Mouse (Mus musculus) kidney, adult 2 months (tissue): Measurements from ENCODE around the gene Emcn.

Source experiments
- CTCF ChIP-seq: fragments of 200-500 bp; conservative IDR thresholded peaks from 2 replicates; pipeline ENCODE4 v1.5.1; 2011; ENCODE audit warnings: low read depth, mild to moderate bottlenecking, control low read depth, low read length, moderate library complexity, mixed read lengths; ENCODE audit not compliant: insufficient read depth, insufficient read length
- POLR2A ChIP-seq: fragments of 200-500 bp; IDR thresholded peaks from one replicate; pipeline ENCODE4 v1.6.1; 2011; ENCODE audit warnings: low read depth, low read length, control low read depth

DNA sequence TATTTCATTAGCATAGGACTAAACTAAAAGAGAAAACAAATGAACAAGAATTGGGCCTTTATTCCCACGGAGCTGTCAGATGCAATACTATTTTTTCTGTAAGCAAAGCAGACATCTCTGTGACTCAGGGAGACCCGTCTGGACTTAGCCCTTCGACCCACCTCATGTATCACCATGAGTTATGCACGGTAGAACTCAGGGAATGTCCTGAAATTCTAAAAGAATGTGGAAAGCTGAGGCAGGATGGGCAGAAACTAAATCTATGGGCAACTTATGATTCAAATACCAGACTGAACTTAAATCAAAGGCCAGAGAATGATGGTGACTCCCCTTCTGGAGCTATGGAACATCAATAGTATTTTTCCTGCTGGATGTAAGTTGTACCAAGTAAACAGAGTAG, 8.3 kb upstream of the Emcn start:
- TF ChIP-seq CTCF (no peak), POLR2A (no peak)
